Mouse (Mus musculus) heart, embryonic 12.5 days (tissue): Measurements from ENCODE around the gene Rpl23a. TPM values are rescaled to one million over a fixed set of nuclear protein-coding genes. Genes with fewer than 3 reads are reported as not detected.
A peak's percentile ranks its signal among the peaks of the same experiment; 100 is the strongest.

Experiments
- ATAC-seq: fragments of 200-750 bp; cut with Nextera tagmentation; 2 replicates; pipeline ENCODE4 v1.8.0; 2017; ENCODE audit warnings: moderate TSS enrichment, moderate library complexity; ENCODE audit not compliant: insufficient number of reproducible peaks, low FRiP score
- H3K27ac ChIP-seq: fragments of 300-500 bp; sonication (generic); 2 replicates; pipeline ENCODE4 v1.5.1; 2016; ENCODE audit warnings: mild to moderate bottlenecking, moderate library complexity; ENCODE audit not compliant: poor library complexity, severe bottlenecking
- H3K27me3 ChIP-seq: fragments of 300-500 bp; sonication (generic); replicated peaks from 2 replicates; pipeline ENCODE4 v1.6.1; 2016; ENCODE audit warnings: mild to moderate bottlenecking, moderate library complexity
- H3K36me3 ChIP-seq: fragments of 300-500 bp; sonication (generic); 2 replicates; pipeline ENCODE4 v1.6.1; 2016; ENCODE audit warnings: mild to moderate bottlenecking, moderate library complexity
- H3K4me1 ChIP-seq: fragments of 300-500 bp; sonication (generic); replicated peaks from 2 replicates; pipeline ENCODE4 v1.6.1; 2016; ENCODE audit warnings: mild to moderate bottlenecking
- H3K4me2 ChIP-seq: fragments of 300-500 bp; sonication (generic); 2 replicates; pipeline ENCODE4 v1.6.1; 2016; ENCODE audit warnings: mild to moderate bottlenecking, moderate library complexity
- H3K4me3 ChIP-seq: fragments of 300-500 bp; sonication (generic); 2 replicates; pipeline ENCODE4 v1.5.1; 2016; ENCODE audit warnings: mild to moderate bottlenecking
- H3K9ac ChIP-seq: fragments of 300-500 bp; sonication (generic); 2 replicates; pipeline ENCODE4 v1.6.1; 2016; ENCODE audit warnings: mild to moderate bottlenecking, moderate library complexity
- H3K9me3 ChIP-seq: fragments of 300-500 bp; sonication (generic); replicated peaks from 2 replicates; pipeline ENCODE4 v1.6.1; 2016; ENCODE audit warnings: mild to moderate bottlenecking, moderate library complexity
- WGBS: fragments of 180-500 bp; shearing (Covaris S2); methylation state at CpG from one replicate; pipeline ENCODE4 v1.1.7; 2016; 5-methylcytosine and 5-hydroxymethylcytosine counted together
- polyA plus RNA-seq: library from polyadenylated mRNA; unstranded; fragments of >200 nt; fragmentation: Nextera tagmentation; extraction: Ambion mirVana; gene quantifications from 2 replicates; pipeline ENCODE4 v1.2.1, GENCODE M21; 2016

The Rpl23a gene
- polyA plus RNA-seq, 1 experiment from 2014 or later, result 859 TPM

DNA sequence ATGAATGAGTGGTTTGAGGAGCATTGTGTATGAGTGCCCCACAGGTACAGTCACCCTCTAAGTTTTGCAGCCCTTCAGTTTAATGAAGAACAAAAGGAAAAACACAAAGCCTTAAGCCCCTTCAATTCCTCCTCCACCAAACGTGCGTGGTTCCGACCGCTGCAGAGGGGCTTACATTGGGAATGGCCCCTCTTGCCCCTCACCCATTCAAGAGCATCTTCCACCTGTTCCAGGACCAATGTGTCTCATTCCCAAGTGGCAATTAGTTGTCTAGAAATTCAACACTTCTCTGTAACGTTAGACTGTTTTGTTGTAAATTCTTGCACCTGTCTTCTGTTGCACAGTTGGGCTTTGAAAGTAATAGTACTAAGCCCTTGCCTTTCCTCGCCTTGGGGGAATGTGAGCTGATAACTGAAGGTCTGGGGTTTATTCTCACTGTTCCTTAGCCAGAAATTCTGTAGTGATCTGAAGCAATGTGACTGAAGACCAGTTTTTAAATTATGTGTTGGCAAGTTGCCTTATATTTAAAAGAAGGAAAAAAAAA is 27.2 kb downstream of the Rpl23a start:
- Histone ChIP-seq H3K4me2 (no peak overlapping the region), H3K36me3 (peaks cover 89% of the 10 kb centered on the region), H3K9me3 (no peaks in the 10 kb centered on the region), H3K27me3 (no peaks in the 10 kb centered on the region), H3K4me1 (peaks cover 13% of the 10 kb centered on the region; the same call in 1 of the 2 replicates), H3K4me3 (no peak overlapping the region), H3K9ac (no peak overlapping the region), H3K27ac (no peak overlapping the region)
- ATAC-seq, result no peak
- WGBS, result 80% methylated on average over 6 of the region's 6 CpGs

DNA sequence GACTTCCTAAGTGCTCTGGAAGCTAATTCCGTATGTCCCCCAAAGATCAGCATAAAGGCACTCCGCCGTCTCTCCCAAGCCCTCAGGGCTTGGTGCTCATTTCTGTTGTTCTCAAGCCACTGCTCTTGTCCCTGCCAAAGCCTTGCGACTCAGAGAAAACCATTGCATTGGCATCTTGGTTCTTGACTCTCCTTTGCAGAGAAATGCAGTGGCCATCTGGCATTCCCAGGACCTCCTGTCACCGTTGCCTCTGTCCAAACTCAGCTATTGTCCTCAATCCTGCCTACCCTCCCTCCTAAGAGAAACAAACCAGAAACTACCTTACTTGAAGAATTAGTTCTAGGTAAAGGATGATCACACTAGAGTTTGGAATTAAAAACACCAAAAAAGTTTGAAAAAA is 27.7 kb downstream of the Rpl23a start:
- no peaks in the 10 kb centered on the region for H3K27me3 ChIP-seq
- no peaks in the 10 kb centered on the region for H3K9me3 ChIP-seq
- H3K4me1 ChIP-seq, result peaks cover 10% of the 10 kb centered on the region; the same call in 1 of the 2 replicates
- no peak for ATAC-seq
- no peak overlapping the region for H3K4me3 ChIP-seq
- H3K27ac ChIP-seq, result no peak overlapping the region
- no peak overlapping the region for H3K4me2 ChIP-seq
- WGBS, result 81% methylated on average over 5 of the region's 5 CpGs
- no peak overlapping the region for H3K9ac ChIP-seq
- peaks cover 89% of the 10 kb centered on the region for H3K36me3 ChIP-seq

DNA sequence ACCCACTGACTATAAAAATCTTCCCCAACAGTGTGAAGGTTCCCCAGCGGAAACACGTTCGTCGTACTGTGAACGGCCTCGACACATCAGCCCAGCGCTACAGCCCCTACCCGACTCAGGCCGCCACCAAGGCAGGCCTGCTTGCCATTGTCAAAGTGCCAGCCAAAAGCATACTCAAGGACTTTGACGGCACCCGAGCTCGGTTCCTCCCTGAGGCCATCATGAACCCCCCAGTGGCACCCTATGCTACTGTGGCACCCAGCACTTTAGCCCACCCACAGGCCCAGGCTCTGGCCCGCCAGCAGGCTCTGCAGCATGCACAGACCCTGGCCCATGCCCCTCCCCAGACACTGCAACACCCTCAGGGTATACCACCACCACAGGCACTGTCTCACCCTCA is 29.6 kb downstream of the Rpl23a start:
- no peak overlapping the region for H3K9ac ChIP-seq
- H3K4me2 ChIP-seq, result no peak overlapping the region
- no peaks in the 10 kb centered on the region for H3K27me3 ChIP-seq
- no peak overlapping the region for H3K4me3 ChIP-seq
- H3K9me3 ChIP-seq, result no peaks in the 10 kb centered on the region
- peaks cover 6% of the 10 kb centered on the region; the same call in 1 of the 2 replicates for H3K4me1 ChIP-seq
- no peak overlapping the region for H3K27ac ChIP-seq
- H3K36me3 ChIP-seq, result peaks cover 87% of the 10 kb centered on the region
- WGBS, result 89% methylated on average over 13 of the region's 13 CpGs
- 0 out of 2 replicates have a peak, but pooled peaks have one; percentile 28 for ATAC-seq

DNA sequence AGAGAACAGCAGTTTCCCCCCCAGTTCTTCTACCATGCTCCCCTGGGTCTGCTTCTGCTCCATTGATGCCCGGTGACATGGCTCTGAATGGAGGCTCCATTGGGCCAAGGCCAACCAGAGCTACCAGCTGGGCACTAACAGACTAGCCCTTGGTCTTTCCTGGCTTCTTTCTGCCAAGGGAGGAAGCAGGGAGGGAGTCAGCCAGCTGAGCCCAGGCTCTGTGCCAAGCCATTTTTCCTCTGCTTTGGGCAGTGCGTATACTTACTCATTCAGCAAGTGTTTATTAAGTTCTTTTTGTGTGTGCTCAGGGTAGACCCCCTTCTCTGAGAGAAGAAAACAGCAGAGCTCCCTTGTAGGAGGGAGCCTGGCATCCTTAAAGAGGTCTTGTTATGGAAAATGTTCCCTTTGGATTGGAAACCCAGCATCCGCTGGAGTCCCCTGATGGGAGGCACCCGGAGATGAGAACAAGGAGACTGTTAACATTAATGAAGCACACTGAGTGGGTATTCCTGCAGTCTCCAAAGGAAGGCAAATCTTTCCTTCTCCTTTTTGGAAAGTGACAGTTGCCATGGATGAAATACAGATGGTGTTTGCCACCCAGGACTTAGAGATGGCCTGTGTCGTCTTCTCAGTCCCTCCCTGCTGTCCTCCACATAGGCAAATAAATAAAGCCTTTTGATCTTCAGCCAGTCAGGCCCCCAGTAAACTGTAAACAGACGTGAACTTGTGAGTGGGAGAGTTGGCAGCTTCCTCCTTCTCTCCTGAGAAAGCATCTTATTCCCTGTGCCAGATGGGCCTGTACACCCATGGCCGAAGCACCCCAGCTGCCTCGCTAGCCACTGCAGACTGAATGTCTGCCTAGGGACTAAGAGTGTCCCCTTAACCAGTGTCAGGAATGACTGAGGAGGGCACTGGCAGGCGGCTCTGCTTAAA is 30.8 kb downstream of the Rpl23a start:
- WGBS, result 77% methylated on average over 9 of the region's 9 CpGs
- H3K9ac ChIP-seq, result no peak overlapping the region
- H3K4me3 ChIP-seq, result no peak overlapping the region
- no peak overlapping the region for H3K4me2 ChIP-seq
- H3K9me3 ChIP-seq, result no peaks in the 10 kb centered on the region
- ATAC-seq, result no peak
- H3K4me1 ChIP-seq, result peaks cover 4% of the 10 kb centered on the region; the same call in 1 of the 2 replicates
- no peaks in the 10 kb centered on the region for H3K27me3 ChIP-seq
- H3K27ac ChIP-seq, result no peak overlapping the region
- peaks cover 87% of the 10 kb centered on the region for H3K36me3 ChIP-seq

DNA sequence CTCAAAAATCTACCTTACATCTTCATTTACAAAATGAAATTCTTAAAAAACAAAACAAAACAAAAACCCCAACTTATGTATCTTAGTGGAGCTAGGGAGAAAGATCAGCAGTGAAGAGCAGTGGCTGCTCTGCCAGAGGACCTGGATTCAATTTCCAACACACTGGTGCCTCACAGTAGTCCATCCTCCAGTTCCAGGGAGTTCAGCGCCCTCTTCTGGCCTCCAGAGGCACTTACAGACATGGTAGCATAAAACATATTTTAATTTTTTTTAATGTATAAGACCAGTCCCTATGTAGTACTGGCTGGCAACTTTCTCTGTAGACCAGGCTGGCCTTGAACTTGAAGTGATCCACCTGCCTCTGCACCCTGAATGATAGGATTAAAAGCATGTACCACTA is 32.2 kb downstream of the Rpl23a start:
- Histone ChIP-seq H3K4me1 (peaks cover 7% of the 10 kb centered on the region; the same call in 1 of the 2 replicates), H3K9me3 (no peaks in the 10 kb centered on the region), H3K4me3 (no peak overlapping the region), H3K27ac (no peak overlapping the region), H3K27me3 (no peaks in the 10 kb centered on the region), H3K9ac (no peak overlapping the region), H3K4me2 (no peak overlapping the region), H3K36me3 (peaks cover 93% of the 10 kb centered on the region)
- no peak for ATAC-seq
- 24% methylated on average over 1 of the region's 1 CpGs for WGBS

DNA sequence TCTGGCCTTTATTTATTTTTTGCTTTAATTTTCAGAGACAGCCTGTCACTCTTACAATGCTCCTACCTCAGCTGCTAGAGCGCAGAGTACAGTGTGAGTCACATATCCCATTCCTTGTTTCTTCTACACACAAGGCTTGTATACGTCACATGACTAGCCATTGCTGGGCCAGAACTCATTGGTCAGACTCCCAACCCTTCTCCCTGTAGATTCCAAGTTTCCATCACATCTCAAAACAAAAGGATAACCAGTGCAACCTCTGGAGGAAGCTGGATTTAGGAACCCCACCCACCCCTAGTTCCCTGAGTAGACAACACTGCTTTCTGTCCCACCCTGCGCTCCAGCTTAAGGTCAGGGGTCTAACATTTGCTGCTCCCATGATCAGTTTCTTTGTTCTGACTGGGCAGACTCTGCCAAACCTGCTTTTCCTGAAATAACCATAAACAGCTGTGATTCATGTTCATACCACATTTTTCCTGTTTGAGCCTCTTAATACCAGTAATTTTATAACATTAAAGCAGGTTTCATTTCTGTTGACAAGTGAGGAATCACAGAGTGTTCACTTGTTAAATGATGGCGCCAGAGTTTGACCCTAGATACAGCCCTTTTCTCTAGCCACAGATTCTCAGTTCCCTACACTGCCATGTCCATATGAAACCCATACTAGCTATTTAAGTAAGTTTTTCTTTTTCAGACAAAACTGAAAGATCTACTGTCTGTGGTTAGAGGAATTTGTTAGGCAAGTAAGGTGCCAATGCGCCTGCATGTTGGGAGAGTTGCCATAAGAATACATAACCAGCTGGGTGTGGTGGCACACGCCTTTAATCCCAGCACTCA is 36.5 kb downstream of the Rpl23a start:
- no peak overlapping the region for H3K9ac ChIP-seq
- 88% methylated on average over 6 of the region's 6 CpGs for WGBS

DNA sequence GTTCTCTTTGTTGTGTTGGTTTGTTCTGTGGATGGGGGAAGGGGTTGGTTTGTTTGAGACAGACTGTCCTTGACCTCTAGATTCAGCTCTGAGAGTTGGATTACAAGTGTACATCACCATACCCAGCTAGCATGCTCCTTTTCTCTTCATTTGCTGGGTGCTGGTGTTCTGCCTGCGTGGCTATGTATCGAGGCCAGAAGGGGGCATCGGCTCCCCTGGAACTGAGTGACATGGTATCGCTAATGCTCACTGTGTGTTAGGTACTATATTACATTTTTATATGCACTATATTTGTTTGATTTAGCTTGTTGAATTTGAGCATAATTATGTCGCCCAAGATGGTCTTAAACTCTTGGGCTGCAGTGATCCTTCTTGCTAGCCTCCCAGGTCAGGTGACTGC is 37.2 kb downstream of the Rpl23a start:
- no peak overlapping the region for H3K27ac ChIP-seq
- H3K4me3 ChIP-seq, result no peak overlapping the region
- no peak overlapping the region for H3K9ac ChIP-seq
- no peaks in the 10 kb centered on the region for H3K27me3 ChIP-seq
- no peak for ATAC-seq
- 86% methylated on average over 5 of the region's 5 CpGs for WGBS
- peaks cover 14% of the 10 kb centered on the region for H3K4me1 ChIP-seq
- no peak overlapping the region for H3K4me2 ChIP-seq
- no peaks in the 10 kb centered on the region for H3K9me3 ChIP-seq
- H3K36me3 ChIP-seq, result peaks cover 80% of the 10 kb centered on the region

More for the DNA sequence above, 36.5 kb downstream of the Rpl23a start:
- Histone ChIP-seq H3K36me3 (peaks cover 85% of the 10 kb centered on the region), H3K4me3 (no peak overlapping the region), H3K4me2 (no peak overlapping the region), H3K9me3 (no peaks in the 10 kb centered on the region), H3K27me3 (no peaks in the 10 kb centered on the region), H3K27ac (no peak overlapping the region), H3K4me1 (peaks cover 7% of the 10 kb centered on the region; the same call in 1 of the 2 replicates)
- ATAC-seq, result no peak

DNA sequence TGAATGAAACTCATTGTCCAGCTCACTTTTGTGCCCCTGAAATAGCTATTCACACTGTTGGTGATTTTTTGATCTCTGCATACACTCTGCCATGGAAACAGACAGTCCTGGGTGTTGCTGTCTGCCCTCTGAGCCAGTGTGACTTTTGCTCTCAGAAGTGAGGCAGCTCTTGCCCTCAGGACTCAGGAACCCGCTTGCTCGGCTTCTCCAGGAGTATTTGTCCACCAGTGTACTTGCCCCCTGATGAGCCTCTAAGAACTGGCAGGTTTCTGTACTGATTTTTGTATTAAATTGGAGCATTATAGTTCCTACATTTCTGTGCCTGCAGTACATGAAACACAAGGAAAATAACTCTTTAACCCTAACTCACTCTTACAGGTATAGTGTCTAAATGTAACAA is 39.9 kb downstream of the Rpl23a start:
- H3K4me3 ChIP-seq, result no peak overlapping the region
- 0 out of 2 replicates have a peak overlapping the region, but pooled peaks have one; percentile 2 for H3K27ac ChIP-seq
- no peak for ATAC-seq
- no peaks in the 10 kb centered on the region for H3K27me3 ChIP-seq
- no peak overlapping the region for H3K9ac ChIP-seq
- H3K4me1 ChIP-seq, result peaks cover 27% of the 10 kb centered on the region
- no peaks in the 10 kb centered on the region for H3K9me3 ChIP-seq
- peaks cover 56% of the 10 kb centered on the region for H3K36me3 ChIP-seq
- 73% methylated on average over 2 of the region's 2 CpGs for WGBS
- no peak overlapping the region for H3K4me2 ChIP-seq

DNA sequence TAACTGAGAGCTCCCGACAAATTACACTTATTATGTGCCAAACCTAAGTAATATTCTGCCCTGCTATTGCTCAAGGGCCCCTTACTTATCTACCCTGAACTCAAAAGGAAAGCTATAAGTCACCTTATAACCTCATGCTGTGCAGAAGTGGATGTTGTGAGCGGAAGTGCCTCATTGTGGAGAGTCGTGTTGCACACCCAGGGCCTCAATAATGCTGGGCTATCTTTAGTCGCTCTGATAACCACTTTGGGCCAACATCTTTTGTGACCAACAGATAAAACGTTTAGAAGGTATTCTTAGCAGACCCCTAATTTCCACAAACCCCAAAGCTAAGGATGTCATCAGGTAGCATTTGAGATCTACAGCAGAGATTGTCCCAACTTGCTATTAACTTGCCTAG is 42.7 kb downstream of the Rpl23a start:
- H3K9ac ChIP-seq, result no peak overlapping the region
- WGBS, result 42% methylated on average over 5 of the region's 5 CpGs
- H3K4me1 ChIP-seq, result peaks cover 43% of the 10 kb centered on the region
- peaks cover 29% of the 10 kb centered on the region for H3K36me3 ChIP-seq
- no peak for ATAC-seq
- no peaks in the 10 kb centered on the region for H3K27me3 ChIP-seq
- no peaks in the 10 kb centered on the region for H3K9me3 ChIP-seq
- H3K4me2 ChIP-seq, result no peak overlapping the region
- H3K27ac ChIP-seq, result no peak overlapping the region; the same call in 1 of the 2 replicates
- H3K4me3 ChIP-seq, result no peak overlapping the region

DNA sequence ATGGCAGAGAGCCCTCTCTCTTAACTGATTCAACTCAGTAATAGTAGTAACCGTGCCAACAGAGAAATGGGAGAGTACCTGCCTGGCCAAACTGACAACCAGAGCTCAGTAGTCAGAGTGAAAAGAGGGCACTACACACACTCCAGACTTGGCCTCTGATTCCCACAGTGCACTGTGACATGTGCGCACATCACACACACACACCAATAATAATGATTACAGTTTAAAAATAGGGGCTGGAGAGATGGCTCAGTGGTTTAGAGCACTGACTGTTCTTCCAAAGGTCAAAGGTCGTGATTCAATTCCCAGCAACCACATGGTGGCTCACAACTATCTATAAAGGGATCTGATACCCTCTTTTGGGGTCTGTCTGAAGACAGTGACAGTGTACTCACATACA is 45.4 kb downstream of the Rpl23a start:
- no peak overlapping the region for H3K4me2 ChIP-seq
- no peak overlapping the region for H3K9ac ChIP-seq
- no peaks in the 10 kb centered on the region for H3K27me3 ChIP-seq
- H3K36me3 ChIP-seq, result peaks cover 3% of the 10 kb centered on the region
- H3K4me1 ChIP-seq, result peaks cover 52% of the 10 kb centered on the region
- H3K4me3 ChIP-seq, result no peak overlapping the region
- H3K9me3 ChIP-seq, result no peaks in the 10 kb centered on the region
- ATAC-seq, result no peak; the same call in 1 of the 2 replicates
- peak overlapping the region; percentile 51; the same call in 1 of the 2 replicates for H3K27ac ChIP-seq
- 73% methylated on average over 3 of the region's 3 CpGs for WGBS
